Mouse (Mus musculus): Measurements from ENCODE around the gene Treml4. TPM values are rescaled to one million over a fixed set of nuclear protein-coding genes. Genes with fewer than 3 reads are reported as not detected.
A peak's percentile ranks its signal among the peaks of the same experiment; 100 is the strongest.

Treml4 gene
- polyA plus RNA-seq, 1 experiment: 0.63 TPM

- no peak for TF ChIP-seq POLR2A (IDR thresholded peaks at IDR 0.05; ENCODE audit: borderline replicate concordance, low read depth, low read length)
- TF ChIP-seq CTCF (IDR thresholded peaks at IDR 0.05; ENCODE audit: low read depth, low read length): no peak
- H3K4me1 ChIP-seq (ENCODE audit: control insufficient read depth, insufficient read depth, low read length): peaks cover 49% of the 10 kb centered on the region
- no peak overlapping the region for H3K27ac ChIP-seq (ENCODE audit: insufficient read depth, low read depth, low read length)
- no peak overlapping the region for H3K4me3 ChIP-seq (ENCODE audit: insufficient read depth, low read length)
Observed at GRCm38 (mm10) chr17:48321279-48321678, 57.2 kb downstream of the Treml4 start.

GRCm38 (mm10) chr17:48323236-48323635 lies 59.1 kb downstream of the Treml4 start:
- H3K27ac ChIP-seq (ENCODE audit: insufficient read depth, low read depth, low read length): no peak overlapping the region
- no peak overlapping the region for H3K4me3 ChIP-seq (ENCODE audit: insufficient read depth, low read length)
- H3K4me1 ChIP-seq (ENCODE audit: control insufficient read depth, insufficient read depth, low read length): peaks cover 44% of the 10 kb centered on the region
- TF ChIP-seq POLR2A (IDR thresholded peaks at IDR 0.05; ENCODE audit: borderline replicate concordance, low read depth, low read length): no peak
- no peak for TF ChIP-seq CTCF (IDR thresholded peaks at IDR 0.05; ENCODE audit: low read depth, low read length)

GRCm38 (mm10) chr17:48324258-48324657 lies 60.2 kb downstream of the Treml4 start:
- peaks cover 44% of the 10 kb centered on the region for H3K4me1 ChIP-seq (ENCODE audit: control insufficient read depth, insufficient read depth, low read length)
- H3K27ac ChIP-seq (ENCODE audit: insufficient read depth, low read depth, low read length): peak overlapping the region; percentile 26
- peak overlapping the region; percentile 6; the same call in 1 of the 2 replicates for H3K4me3 ChIP-seq (ENCODE audit: insufficient read depth, low read length)
- no peak for TF ChIP-seq POLR2A (IDR thresholded peaks at IDR 0.05; ENCODE audit: borderline replicate concordance, low read depth, low read length)
- TF ChIP-seq CTCF (IDR thresholded peaks at IDR 0.05; ENCODE audit: low read depth, low read length): no peak

Other genes starting within 250 kb of the Treml4 start
- gene 1700122O11Rik, start 226.0 kb upstream of the Treml4 start, polyA plus RNA-seq (2012; ENCODE audit: insufficient read depth, insufficient read length, missing spikeins): not detected in 2 replicates
- gene 1700067P10Rik, start 175.0 kb upstream of the Treml4 start, polyA plus RNA-seq (2012; ENCODE audit: insufficient read depth, insufficient read length, missing spikeins): not detected in 2 replicates
- gene 9830107B12Rik, start 118.0 kb upstream of the Treml4 start, polyA plus RNA-seq (2012; ENCODE audit: insufficient read depth, insufficient read length, missing spikeins): not detected in 2 replicates
- 11.0 and 14.9 TPM in 2 replicates for gene A530064D06Rik, start 97.0 kb upstream of the Treml4 start, polyA plus RNA-seq (2012; ENCODE audit: insufficient read depth, insufficient read length, missing spikeins)
- gene Trem1, start 31.5 kb upstream of the Treml4 start, polyA plus RNA-seq (2012; ENCODE audit: insufficient read depth, insufficient read length, missing spikeins): not detected in 2 replicates
- not detected in 2 replicates for gene Trem3, start 16.5 kb upstream of the Treml4 start, polyA plus RNA-seq (2012; ENCODE audit: insufficient read depth, insufficient read length, missing spikeins)
- gene Treml2, start 35.2 kb downstream of the Treml4 start, polyA plus RNA-seq (2012; ENCODE audit: insufficient read depth, insufficient read length, missing spikeins): 0.48 and 0.56 TPM in 2 replicates
- gene B430306N03Rik, start 51.8 kb downstream of the Treml4 start, polyA plus RNA-seq (2012; ENCODE audit: insufficient read depth, insufficient read length, missing spikeins): 18.8 and 19.0 TPM in 2 replicates
- 859 and 887 TPM in 2 replicates for gene Trem2, start 82.1 kb downstream of the Treml4 start, polyA plus RNA-seq (2012; ENCODE audit: insufficient read depth, insufficient read length, missing spikeins)
- 7.6 TPM in 2 replicates for gene Treml1, start 95.6 kb downstream of the Treml4 start, polyA plus RNA-seq (2012; ENCODE audit: insufficient read depth, insufficient read length, missing spikeins)
- gene Nfya, start 145.6 kb downstream of the Treml4 start, polyA plus RNA-seq (2012; ENCODE audit: insufficient read depth, insufficient read length, missing spikeins): 62.7 and 63.7 TPM in 2 replicates
- gene Oard1, start 145.7 kb downstream of the Treml4 start, polyA plus RNA-seq (2012; ENCODE audit: insufficient read depth, insufficient read length, missing spikeins): 29.3 and 38.4 TPM in 2 replicates
- not detected in 2 replicates for gene Apobec2, start 168.6 kb downstream of the Treml4 start, polyA plus RNA-seq (2012; ENCODE audit: insufficient read depth, insufficient read length, missing spikeins)
- gene Tspo2, start 187.2 kb downstream of the Treml4 start, polyA plus RNA-seq (2012; ENCODE audit: insufficient read depth, insufficient read length, missing spikeins): not detected in 2 replicates
- not detected in 2 replicates for gene Unc5cl, start 190.6 kb downstream of the Treml4 start, polyA plus RNA-seq (2012; ENCODE audit: insufficient read depth, insufficient read length, missing spikeins)